Mouse (Mus musculus) lung, postnatal 0 days (tissue): ENCODE measurements at regions not wholly inside any gene's neighbourhood (a gene's known extent, or its start where the extent isn't known, plus 50 kb on each side); places are given as distances from the start of the nearest gene placed in this dataset.

Experiments used
- CTCF ChIP-seq: IDR thresholded peaks from 2 replicates; pipeline ENCODE4 v1.5.1; 2016; ENCODE audit warnings: antibody characterized with exemption, mild to moderate bottlenecking
- EP300 ChIP-seq: IDR thresholded peaks from 2 replicates; pipeline ENCODE4 v1.6.1; 2016; ENCODE audit warnings: antibody characterized with exemption, mild to moderate bottlenecking, control low read depth

- TF ChIP-seq CTCF, result no peak
- TF ChIP-seq EP300, result peak; percentile 91
These were observed 431.9 kb downstream of the Gja1 start for GRCm38 (mm10) chr10:56809006-56809405.
